Comparison of ENCODE assay signal across 9 mouse cellular contexts in genomic region chr1:131937659-131938305, GRCm38 (mm10). TPM values are rescaled to one million over a fixed set of nuclear protein-coding genes. Genes with fewer than 3 reads are reported as not detected.
DNase-seq lines count a peak whose midpoint lies in the region; ATAC-seq and TF ChIP-seq lines count a peak whose summit lies in the region.
"Had no signal": no experiment of that assay in that cellular context is flagged by ENCODE, and none has a peak within 500 bp of the region (broad histone marks: within the 10 kb centered on the region; RNA-seq: fewer than 3 reads in every experiment).

No protein-coding gene starts in this region.

- TF ChIP-seq CTCF in forebrain, postnatal 0 days (IDR thresholded peaks at IDR 0.05; ENCODE audit: low read depth), result peak; percentile 83

- no peaks in the 10 kb centered on the region for H3K4me1 ChIP-seq in forebrain, postnatal 0 days (ENCODE audit: insufficient read depth)
- H3K4me1 ChIP-seq in hindbrain, embryonic 14.5 days (replicated peaks; ENCODE audit: control insufficient read depth, insufficient read depth, low read length), result no peaks in the 10 kb centered on the region

- H3K27ac ChIP-seq in forebrain, postnatal 0 days (ENCODE audit: low read depth, low read length), result no peak overlapping the region
- H3K27ac ChIP-seq in hindbrain, embryonic 14.5 days, result no peak overlapping the region
- H3K27ac ChIP-seq: limb, embryonic 15.5 days had no signal

- no peak overlapping the region for H3K4me2 ChIP-seq in forebrain, postnatal 0 days (ENCODE audit: low read depth)
- H3K4me2 ChIP-seq in hindbrain, embryonic 14.5 days (replicated peaks), result no peak overlapping the region
- H3K4me2 ChIP-seq: limb, embryonic 15.5 days had no signal

- ATAC-seq in forebrain, postnatal 0 days, result peak; percentile 45; the same call in 1 of the 2 replicates
- peak; percentile 64; the same call in 1 of the 2 replicates for ATAC-seq in hindbrain, embryonic 14.5 days (ENCODE audit: low FRiP score)

- no peaks in the 10 kb centered on the region for H3K9me3 ChIP-seq in forebrain, postnatal 0 days (ENCODE audit: low read length)
- no peaks in the 10 kb centered on the region for H3K9me3 ChIP-seq in hindbrain, embryonic 14.5 days (ENCODE audit: control insufficient read depth, low read length)
- H3K9me3 ChIP-seq: limb, embryonic 15.5 days had no signal

- H3K9ac ChIP-seq in forebrain, postnatal 0 days, result no peak overlapping the region
- no peak overlapping the region for H3K9ac ChIP-seq in hindbrain, embryonic 14.5 days
- H3K9ac ChIP-seq: limb, embryonic 15.5 days had no signal

- DNase-seq in Muller cell, postnatal 12 days (ENCODE audit: inconsistent ontology term), result peak; percentile 46
- peak; percentile 44 for DNase-seq in cerebellum, adult 11 months
- DNase-seq in forebrain, postnatal 0 days, result peak; percentile 79
- DNase-seq in hindbrain, embryonic 14.5 days (ENCODE audit: low spot score), result peak; percentile 86
- DNase-seq in layer of hippocampus, postnatal 10 days (ENCODE audit: low spot score in 2 of 2), result peak; percentile 70 to 76
- DNase-seq in lung, postnatal 14 days, result peak; percentile 82
- peak; percentile 60 for DNase-seq in retina, postnatal 7 days (ENCODE audit: low read depth, low spot score)
- peak; percentile 48 for DNase-seq in urinary bladder, postnatal 25 days (ENCODE audit: low spot score)

- H3K4me3 ChIP-seq in forebrain, postnatal 0 days (ENCODE audit: low read depth, low read length), result no peak overlapping the region
- H3K4me3 ChIP-seq in hindbrain, embryonic 14.5 days (replicated peaks; ENCODE audit: low read length), result no peak overlapping the region
- H3K4me3 ChIP-seq: limb, embryonic 15.5 days had no signal

- 38% methylated on average over 6 of the region's 6 CpGs for WGBS in forebrain, postnatal 0 days
- 43% methylated on average over 6 of the region's 6 CpGs for WGBS in hindbrain, embryonic 14.5 days

- no peaks in the 10 kb centered on the region for H3K27me3 ChIP-seq in forebrain, postnatal 0 days (ENCODE audit: insufficient read depth, low read length)
- no peaks in the 10 kb centered on the region for H3K27me3 ChIP-seq in hindbrain, embryonic 14.5 days (ENCODE audit: control insufficient read depth, insufficient read depth, low read length)
- H3K27me3 ChIP-seq: limb, embryonic 15.5 days had no signal

- peaks cover 6% of the 10 kb centered on the region; the same call in 1 of the 2 replicates for H3K36me3 ChIP-seq in forebrain, postnatal 0 days (ENCODE audit: insufficient read depth)
- peaks cover 20% of the 10 kb centered on the region; the same call in 1 of the 2 replicates for H3K36me3 ChIP-seq in hindbrain, embryonic 14.5 days (replicated peaks; ENCODE audit: control insufficient read depth, insufficient read depth)

RNA-seq across cellular contexts. Expression of gene Slc45a3, which starts 25.0 kb away (rescaled TPM):
- total RNA-seq in forebrain, postnatal 0 days (2014; rRNA removed), result 0.85 and 0.86 TPM in 2 replicates
- 0.69 and 0.78 TPM in 2 replicates for polyA plus RNA-seq in forebrain, postnatal 0 days (2015; fragmentation: Nextera tagmentation; extraction: Ambion mirVana)
- 0.82 and 1.6 TPM in 2 replicates for polyA plus RNA-seq in hindbrain, embryonic 14.5 days (2014; fragmentation: Nextera tagmentation; extraction: Ambion mirVana)
- total RNA-seq in layer of hippocampus, postnatal 10 days (2021), result under 1 TPM; 0.13 to 0.48 TPM

RNA-seq across cellular contexts. Expression of gene Nucks1, which starts 27.4 kb away (rescaled TPM):
- 135 and 159 TPM in 2 replicates for total RNA-seq in forebrain, postnatal 0 days (2014; rRNA removed)
- polyA plus RNA-seq in forebrain, postnatal 0 days (2015; fragmentation: Nextera tagmentation; extraction: Ambion mirVana), result 42.6 and 56.4 TPM in 2 replicates
- polyA plus RNA-seq in hindbrain, embryonic 14.5 days (2014; fragmentation: Nextera tagmentation; extraction: Ambion mirVana), result 34.6 and 38.4 TPM in 2 replicates
- 100 to 1,000 TPM; 175 to 190 TPM for total RNA-seq in layer of hippocampus, postnatal 10 days (2021)
